Mouse (Mus musculus): ENCODE results near the gene Pkp1.

GRCm38 (mm10) chr1:135834206-135834859, 84.7 kb downstream of the Pkp1 start:
- TF ChIP-seq CTCF (IDR thresholded peaks at IDR 0.05; ENCODE audit: low read depth, low read length) (no peak), TAL1 (conservative IDR thresholded peaks at IDR 0.05; ENCODE audit: low read depth, low read length) (no peak), POLR2AphosphoS5 (IDR thresholded peaks at IDR 0.05; ENCODE audit: insufficient replicate concordance, low read depth, low read length) (no peak), GATA2 (IDR thresholded peaks at IDR 0.05; ENCODE audit: borderline replicate concordance, low read depth, low read length) (no peak)
